Comparison of ENCODE assay signal across 10 mouse cellular contexts in genomic region chr6:112973786-112974720, GRCm38 (mm10). TPM values are rescaled to one million over a fixed set of nuclear protein-coding genes. Genes with fewer than 3 reads are reported as not detected.
A peak's percentile ranks its signal among the peaks of the same experiment; 100 is the strongest.
DNase-seq lines count a peak whose midpoint lies in the region; ATAC-seq lines count a peak whose summit lies in the region.
"Had no signal": no experiment of that assay in that cellular context is flagged by ENCODE, and none has a peak within 500 bp of the region (broad histone marks: within the 10 kb centered on the region; RNA-seq: fewer than 3 reads in every experiment).

No protein-coding gene starts in this region.

- no peak overlapping the region for H3K9ac ChIP-seq in forebrain, embryonic 15.5 days (replicated peaks)
- no peak overlapping the region for H3K9ac ChIP-seq in midbrain, embryonic 12.5 days (replicated peaks)

- no peak overlapping the region for H3K4me2 ChIP-seq in forebrain, embryonic 15.5 days (replicated peaks)
- H3K4me2 ChIP-seq in midbrain, embryonic 12.5 days (replicated peaks): peak overlapping the region; percentile 48

- H3K36me3 ChIP-seq in forebrain, embryonic 15.5 days: no peaks in the 10 kb centered on the region
- H3K36me3 ChIP-seq in midbrain, embryonic 12.5 days: no peaks in the 10 kb centered on the region

- H3K4me3 ChIP-seq in forebrain, embryonic 15.5 days: no peak overlapping the region
- no peak overlapping the region for H3K4me3 ChIP-seq in midbrain, embryonic 12.5 days

- no peaks in the 10 kb centered on the region for H3K27me3 ChIP-seq in forebrain, embryonic 15.5 days
- no peaks in the 10 kb centered on the region for H3K27me3 ChIP-seq in midbrain, embryonic 12.5 days

- peak overlapping the region; percentile 90 for H3K27ac ChIP-seq in forebrain, embryonic 15.5 days (replicated peaks)
- peak overlapping the region; percentile 94 for H3K27ac ChIP-seq in midbrain, embryonic 12.5 days (replicated peaks)

- peak; percentile 37 for DNase-seq in heart, adult 11 months
- no peak for DNase-seq in heart, adult 8-10 months (ENCODE audit: low spot score)
- DNase-seq in R1 (ENCODE audit: low read depth, low spot score): peak; percentile 23
- no peak for DNase-seq in cerebellum, adult 11-12 months
- DNase-seq in frontal cortex, postnatal 25 days (ENCODE audit: low spot score in 2 of 2): no peak
- DNase-seq: layer of hippocampus, adult 9-11 months; lung, postnatal 14 days had no signal

- 36% methylated on average over 19 of the region's 19 CpGs for WGBS in forebrain, embryonic 15.5 days
- WGBS in midbrain, embryonic 12.5 days: 22% methylated on average over 19 of the region's 19 CpGs

- no peaks in the 10 kb centered on the region for H3K9me3 ChIP-seq in forebrain, embryonic 15.5 days
- no peaks in the 10 kb centered on the region for H3K9me3 ChIP-seq in midbrain, embryonic 12.5 days

- peaks cover 67% of the 10 kb centered on the region for H3K4me1 ChIP-seq in forebrain, embryonic 15.5 days
- peaks cover 64% of the 10 kb centered on the region for H3K4me1 ChIP-seq in midbrain, embryonic 12.5 days

- ATAC-seq in forebrain, embryonic 15.5 days (replicated peaks): no peak; the same call in 1 of the 2 replicates
- ATAC-seq in midbrain, embryonic 12.5 days (ENCODE audit: low FRiP score, low read depth): no peak
- no peak for ATAC-seq in monocyte, adult 5-6 weeks (replicated peaks; ENCODE audit: insufficient number of reproducible peaks, low FRiP score, low TSS enrichment, poor library complexity, severe bottlenecking)

RNA-seq across cellular contexts. Expression of gene Srgap3, which starts 27.0 kb away (rescaled TPM):
- under 1 TPM; 0.65 to 0.90 (median 0.77) TPM for total RNA-seq in heart, adult 8-10 months (2022)
- 33.7 and 34.0 TPM in 2 replicates for polyA plus RNA-seq in forebrain, embryonic 15.5 days (2015; fragmentation: Nextera tagmentation; extraction: Ambion mirVana)
- 60.5 and 63.7 TPM in 2 replicates for polyA plus RNA-seq in midbrain, embryonic 12.5 days (2016; fragmentation: Nextera tagmentation; extraction: Ambion mirVana)
- total RNA-seq in monocyte, adult 5-6 weeks (2017): 2.5 to 23.9 TPM (median 4.5 TPM) in 3 replicates

Comparison
In these comparisons a context has a peak if more than half of its experiments do, and no peak if none do; other contexts are left out.
1. DNase-seq: peak in heart, adult 11 months (single experiment) and R1 (single experiment); none in heart, adult 8-10 months (single experiment), cerebellum, adult 11-12 months (single experiment) and frontal cortex, postnatal 25 days (0 of 2).